Mouse (Mus musculus) MEL (cell line): Measurements from ENCODE around the gene Gstp2.

Experiments used
- BHLHE40 ChIP-seq: IDR thresholded peaks from 2 replicates; pipeline ENCODE4 v1.6.1; 2012; ENCODE audit warnings: low read depth, mild to moderate bottlenecking, inconsistent platforms, low read length, improper control_type of control experiment, borderline replicate concordance
- CTCF ChIP-seq, 3 experiments: IDR thresholded peaks in 2 of 3; conservative IDR thresholded peaks in 1 of 3; 2 replicates each; pipeline ENCODE4 v1.5.1; 2011 to 2012; ENCODE audit warnings: low read length in 3 of 3, low read depth in 2 of 3, mild to moderate bottlenecking in 2 of 3, improper control_type of control experiment in 1 of 3, inconsistent platforms in 1 of 3, mixed read lengths in 1 of 3, moderate library complexity in 1 of 3; ENCODE audit not compliant: control insufficient read depth in 1 of 3, insufficient read depth in 1 of 3, poor library complexity in 1 of 3, severe bottlenecking in 1 of 3
- EP300 ChIP-seq, 2 experiments: IDR thresholded peaks; 2 replicates each; pipeline ENCODE4 v1.6.1; 2011; ENCODE audit warnings: improper control_type of control experiment in 2 of 2, low read length in 2 of 2, low read depth in 1 of 2, mild to moderate bottlenecking in 1 of 2
- KAT2A ChIP-seq: conservative IDR thresholded peaks from 2 replicates; pipeline ENCODE4 v1.6.1; 2012; ENCODE audit warnings: low read depth, low read length, improper control_type of control experiment, inconsistent platforms
- MXI1 ChIP-seq: IDR thresholded peaks from 2 replicates; pipeline ENCODE4 v1.6.1; 2011; ENCODE audit warnings: mild to moderate bottlenecking, low read depth, low read length, improper control_type of control experiment
- NELFE ChIP-seq: IDR thresholded peaks from 2 replicates; pipeline ENCODE4 v1.6.1; 2011; ENCODE audit warnings: low read depth, low read length, improper control_type of control experiment
- NRF1 ChIP-seq: IDR thresholded peaks from 2 replicates; pipeline ENCODE4 v1.6.1; 2014; ENCODE audit warnings: low read depth, mild to moderate bottlenecking, inconsistent platforms, low read length, improper control_type of control experiment, moderate library complexity; ENCODE audit not compliant: poor library complexity, insufficient read depth, severe bottlenecking
- POLR2A ChIP-seq, 2 experiments: IDR thresholded peaks; 2 replicates each; pipeline ENCODE4 v1.6.1; 2011 to 2012; ENCODE audit warnings: low read length in 2 of 2, mild to moderate bottlenecking in 2 of 2, control low read depth in 1 of 2, improper control_type of control experiment in 1 of 2, low read depth in 1 of 2, moderate library complexity in 1 of 2; ENCODE audit not compliant: control insufficient read depth in 1 of 2, insufficient read depth in 1 of 2, poor library complexity in 1 of 2
- POLR2AphosphoS2 ChIP-seq: IDR thresholded peaks from 2 replicates; pipeline ENCODE4 v1.6.1; 2011; ENCODE audit warnings: low read length, improper control_type of control experiment
- POLR2AphosphoS5 ChIP-seq: IDR thresholded peaks from 2 replicates; pipeline ENCODE4 v1.6.1; 2012; ENCODE audit warnings: low read depth, borderline replicate concordance, mild to moderate bottlenecking, inconsistent platforms, low read length, moderate library complexity, mixed read lengths
- TCF12 ChIP-seq: IDR thresholded peaks from 2 replicates; pipeline ENCODE4 v1.6.1; 2014; ENCODE audit warnings: low read depth, mild to moderate bottlenecking, inconsistent platforms, low read length, improper control_type of control experiment, moderate library complexity
- USF1 ChIP-seq: IDR thresholded peaks from 2 replicates; pipeline ENCODE4 v1.6.1; 2014; ENCODE audit warnings: low read depth, mild to moderate bottlenecking, inconsistent platforms, low read length, improper control_type of control experiment, moderate library complexity
- USF2 ChIP-seq, 2 experiments: IDR thresholded peaks; 2 replicates each; pipeline ENCODE4 v1.6.1; 2011 to 2012; ENCODE audit warnings: improper control_type of control experiment in 2 of 2, low read length in 2 of 2, borderline replicate concordance in 1 of 2, inconsistent platforms in 1 of 2, low read depth in 1 of 2, mild to moderate bottlenecking in 1 of 2; ENCODE audit not compliant: insufficient read depth in 1 of 2
- ZKSCAN1 ChIP-seq: IDR thresholded peaks from 2 replicates; pipeline ENCODE4 v1.6.1; 2012; ENCODE audit warnings: low read depth, mild to moderate bottlenecking, inconsistent platforms, low read length, improper control_type of control experiment, moderate library complexity

GRCm38 (mm10) chr19:4012432-4013022 lies 33.3 kb downstream of the Gstp2 start, which contains the start of gene Ndufv1:
- TF ChIP-seq CTCF (IDR thresholded peaks at IDR 0.05 in 2 of 3, conservative IDR thresholded peaks at IDR 0.05 in 1 of 3; ENCODE audit: control insufficient read depth in 1 of 3, insufficient read depth in 1 of 3, low read depth in 2 of 3, low read length in 3 of 3, poor library complexity in 1 of 3, severe bottlenecking in 1 of 3), result peak; percentile 70 to 91 (median 73)
- no peak for TF ChIP-seq ZKSCAN1
- peak; percentile 74 to 92 for TF ChIP-seq POLR2A (IDR thresholded peaks at IDR 0.05; ENCODE audit: control insufficient read depth in 1 of 2, insufficient read depth in 1 of 2, low read depth in 1 of 2, low read length in 2 of 2, poor library complexity in 1 of 2)
- TF ChIP-seq POLR2AphosphoS5, result no peak
- peak; percentile 84 for TF ChIP-seq NELFE
- TF ChIP-seq USF2 (IDR thresholded peaks at IDR 0.05; ENCODE audit: borderline replicate concordance in 1 of 2, insufficient read depth in 1 of 2, low read depth in 1 of 2, low read length in 2 of 2), result no peak
- TF ChIP-seq BHLHE40, result peak; percentile 18; the same call in 1 of the 2 replicates
- peak; percentile 77 for TF ChIP-seq POLR2AphosphoS2
- TF ChIP-seq KAT2A, result peak; percentile 94
- peak; percentile 61 for TF ChIP-seq USF1
- TF ChIP-seq NRF1, result peak; percentile 82
- no peak for TF ChIP-seq TCF12
- no peak for TF ChIP-seq EP300 (IDR thresholded peaks at IDR 0.05; ENCODE audit: low read depth in 1 of 2, low read length in 2 of 2)
- TF ChIP-seq MXI1, result peak; percentile 91
